Mouse (Mus musculus) cerebellum, adult 2 months (tissue): Measurements from ENCODE around the gene Hhat.

Experiments
- CTCF ChIP-seq: fragments of 200-500 bp; IDR thresholded peaks from 2 replicates; pipeline ENCODE4 v1.5.1; 2011; ENCODE audit warnings: low read depth, mild to moderate bottlenecking, control low read depth, low read length, moderate library complexity, borderline replicate concordance; ENCODE audit not compliant: insufficient read depth
- POLR2A ChIP-seq: fragments of 200-500 bp; IDR thresholded peaks from 2 replicates; pipeline ENCODE4 v1.6.1; 2011; ENCODE audit warnings: low read length, control low read depth, borderline replicate concordance; ENCODE audit not compliant: insufficient read depth

- TF ChIP-seq CTCF (no peak), POLR2A (no peak)
Measured at GRCm38 (mm10) chr1:192601206-192601605, 169.8 kb downstream of the Hhat start.
